Mouse (Mus musculus) layer of hippocampus, postnatal 10 days (tissue): Measurements from ENCODE around the gene Atg7. TPM values are rescaled to one million over a fixed set of nuclear protein-coding genes. Genes with fewer than 3 reads are reported as not detected.
A peak's percentile ranks its signal among the peaks of the same experiment; 100 is the strongest.

Experiments used
- DNase-seq, 2 experiments: peaks; one replicate each; pipeline ENCODE4 v3.0.0; 2021; ENCODE audit warnings: low spot score in 2 of 2
- total RNA-seq, 2 experiments: library from RNA; stranded (reverse); gene quantifications; 2 replicates each; pipeline ENCODE4 v1.2.3; 2021

The Atg7 gene
- total RNA-seq, 2 experiments from 2014 or later = 23.7 to 28.4 TPM

GRCm38 (mm10) chr6:114684407-114684806 lies 41.5 kb downstream of the Atg7 start:
- DNase-seq = no peak

GRCm38 (mm10) chr6:114685412-114685811 lies 42.5 kb downstream of the Atg7 start:
- DNase-seq = no peak

- no peak for DNase-seq
These were observed 44.1 kb downstream of the Atg7 start for GRCm38 (mm10) chr6:114687035-114687434.

GRCm38 (mm10) chr6:114690661-114691060 lies 47.8 kb downstream of the Atg7 start:
- DNase-seq = no peak

GRCm38 (mm10) chr6:114691530-114691929 lies 48.6 kb downstream of the Atg7 start:
- no peak for DNase-seq

- peak in 1 of 2 experiments; percentile 54 for DNase-seq
These were observed 49.8 kb downstream of the Atg7 start for GRCm38 (mm10) chr6:114692691-114693090.

GRCm38 (mm10) chr6:114697646-114698490 lies 55.0 kb downstream of the Atg7 start:
- peak; percentile 83 to 85 for DNase-seq

- DNase-seq = no peak
These were observed 55.7 kb downstream of the Atg7 start for GRCm38 (mm10) chr6:114698578-114698977.

- DNase-seq = no peak
These were observed 57.8 kb downstream of the Atg7 start for GRCm38 (mm10) chr6:114700704-114701103.

GRCm38 (mm10) chr6:114707032-114707431 lies 64.1 kb downstream of the Atg7 start:
- DNase-seq = no peak

GRCm38 (mm10) chr6:114712242-114713050 lies 69.5 kb downstream of the Atg7 start:
- no peak for DNase-seq

- no peak for DNase-seq
These were observed 70.6 kb downstream of the Atg7 start for GRCm38 (mm10) chr6:114713538-114713937.

- DNase-seq = no peak
These were observed 71.8 kb downstream of the Atg7 start for GRCm38 (mm10) chr6:114714654-114715053.

- DNase-seq = no peak
These were observed 72.6 kb downstream of the Atg7 start for GRCm38 (mm10) chr6:114715289-114716030.

GRCm38 (mm10) chr6:114719100-114719499 lies 76.2 kb downstream of the Atg7 start:
- no peak for DNase-seq

- no peak for DNase-seq
These were observed 76.8 kb downstream of the Atg7 start for GRCm38 (mm10) chr6:114719665-114720064.

- DNase-seq = no peak
These were observed 79.1 kb downstream of the Atg7 start for GRCm38 (mm10) chr6:114722046-114722445.

- peak; percentile 79 to 82 for DNase-seq
These were observed 81.0 kb downstream of the Atg7 start for GRCm38 (mm10) chr6:114723925-114724324.

GRCm38 (mm10) chr6:114724351-114724750 lies 81.5 kb downstream of the Atg7 start:
- no peak for DNase-seq

- DNase-seq = no peak
These were observed 82.3 kb downstream of the Atg7 start for GRCm38 (mm10) chr6:114725147-114725575.

GRCm38 (mm10) chr6:114726681-114727080 lies 83.8 kb downstream of the Atg7 start:
- DNase-seq = no peak
